Mouse (Mus musculus) ES-Bruce4 (cell line): Measurements from ENCODE around the gene Xrn1. TPM values are rescaled to one million over a fixed set of nuclear protein-coding genes. Genes with fewer than 3 reads are reported as not detected.

Source experiments
- H3K27ac ChIP-seq: 2 replicates; pipeline ENCODE4 v1.5.1; 2012; ENCODE audit warnings: low read length, inconsistent platforms; ENCODE audit not compliant: insufficient read depth
- H3K27me3 ChIP-seq: 2 replicates; pipeline ENCODE4 v1.6.1; 2012; ENCODE audit warnings: mild to moderate bottlenecking, low read length, inconsistent platforms; ENCODE audit not compliant: control insufficient read depth, poor library complexity, insufficient read depth, severe bottlenecking
- H3K36me3 ChIP-seq: 2 replicates; pipeline ENCODE4 v1.6.1; 2012; ENCODE audit warnings: inconsistent platforms, mild to moderate bottlenecking, low read length, moderate library complexity; ENCODE audit not compliant: control insufficient read depth, poor library complexity, insufficient read depth, severe bottlenecking
- H3K4me1 ChIP-seq: one replicate; pipeline ENCODE4 v1.8.1; 2011; ENCODE audit warnings: low read length; ENCODE audit not compliant: control insufficient read depth, insufficient read depth
- H3K4me3 ChIP-seq: 2 replicates; pipeline ENCODE4 v1.5.1; 2011; ENCODE audit warnings: low read depth, mild to moderate bottlenecking, low read length
- H3K9ac ChIP-seq: 2 replicates; pipeline ENCODE4 v1.6.1; 2012; ENCODE audit warnings: low read depth, mild to moderate bottlenecking, inconsistent platforms; ENCODE audit not compliant: poor library complexity, severe bottlenecking
- H3K9me3 ChIP-seq: replicated peaks from 2 replicates; pipeline ENCODE4 v1.6.1; 2012; ENCODE audit warnings: mild to moderate bottlenecking, low read length, inconsistent platforms; ENCODE audit not compliant: control insufficient read depth, poor library complexity, insufficient read depth, severe bottlenecking
- CTCF ChIP-seq: IDR thresholded peaks from one replicate; pipeline ENCODE4 v1.8.1; 2011; ENCODE audit warnings: low read depth, low read length
- EP300 ChIP-seq: IDR thresholded peaks from 2 replicates; pipeline ENCODE4 v1.6.1; 2011; ENCODE audit warnings: low read depth, low read length; ENCODE audit not compliant: insufficient read depth
- POLR2A ChIP-seq: IDR thresholded peaks from one replicate; pipeline ENCODE4 v1.8.1; 2011; ENCODE audit warnings: low read length; ENCODE audit not compliant: insufficient read depth
- polyA plus RNA-seq: library from polyadenylated mRNA; stranded (reverse); fragments of >200 nt; gene quantifications from 2 replicates; pipeline ENCODE4 v1.2.4, GENCODE M21; 2011; ENCODE audit warnings: low read depth; ENCODE audit not compliant: missing spikeins, insufficient read depth, insufficient read length

Gene Xrn1
- polyA plus RNA-seq, 1 experiment, result 59.3 TPM

GRCm38 (mm10) chr9:95978279-95978678, 23.7 kb downstream of the Xrn1 start:
- no peak overlapping the region for H3K27ac ChIP-seq
- no peaks in the 10 kb centered on the region for H3K27me3 ChIP-seq
- no peak overlapping the region for H3K9ac ChIP-seq
- TF ChIP-seq CTCF (no peak), POLR2A (no peak), EP300 (no peak)
- no peaks in the 10 kb centered on the region for H3K4me1 ChIP-seq
- no peaks in the 10 kb centered on the region for H3K9me3 ChIP-seq
- peaks cover 24% of the 10 kb centered on the region for H3K36me3 ChIP-seq
- H3K4me3 ChIP-seq, result no peak overlapping the region

GRCm38 (mm10) chr9:95979896-95980295, 25.3 kb downstream of the Xrn1 start:
- peaks cover 22% of the 10 kb centered on the region for H3K36me3 ChIP-seq
- TF ChIP-seq CTCF, result no peak
- no peak for TF ChIP-seq POLR2A
- no peak for TF ChIP-seq EP300
- H3K9ac ChIP-seq, result no peak overlapping the region
- no peaks in the 10 kb centered on the region for H3K9me3 ChIP-seq
- no peak overlapping the region for H3K27ac ChIP-seq
- no peak overlapping the region for H3K4me3 ChIP-seq
- no peaks in the 10 kb centered on the region for H3K27me3 ChIP-seq
- H3K4me1 ChIP-seq, result no peaks in the 10 kb centered on the region

- no peaks in the 10 kb centered on the region for H3K27me3 ChIP-seq
- no peaks in the 10 kb centered on the region for H3K9me3 ChIP-seq
- peaks cover 10% of the 10 kb centered on the region for H3K36me3 ChIP-seq
- H3K9ac ChIP-seq, result no peak overlapping the region
- H3K27ac ChIP-seq, result no peak overlapping the region
- H3K4me3 ChIP-seq, result no peak overlapping the region
- TF ChIP-seq EP300 (no peak), CTCF (no peak), POLR2A (no peak)
- H3K4me1 ChIP-seq, result no peaks in the 10 kb centered on the region
These were observed 37.7 kb downstream of the Xrn1 start for GRCm38 (mm10) chr9:95992255-95992654.

- Histone ChIP-seq H3K27ac (no peak overlapping the region), H3K9ac (no peak overlapping the region), H3K4me3 (no peak overlapping the region), H3K27me3 (no peaks in the 10 kb centered on the region), H3K36me3 (peaks cover 13% of the 10 kb centered on the region), H3K4me1 (no peaks in the 10 kb centered on the region), H3K9me3 (no peaks in the 10 kb centered on the region)
- TF ChIP-seq CTCF (no peak), EP300 (no peak), POLR2A (no peak)
These were observed 49.9 kb downstream of the Xrn1 start for GRCm38 (mm10) chr9:96004455-96004854.

GRCm38 (mm10) chr9:96010664-96011063, 56.1 kb downstream of the Xrn1 start:
- TF ChIP-seq EP300 (no peak), POLR2A (no peak), CTCF (no peak)
- Histone ChIP-seq H3K27me3 (no peaks in the 10 kb centered on the region), H3K4me1 (no peaks in the 10 kb centered on the region), H3K9ac (no peak overlapping the region), H3K4me3 (no peak overlapping the region), H3K9me3 (no peaks in the 10 kb centered on the region), H3K27ac (no peak overlapping the region), H3K36me3 (peaks cover 12% of the 10 kb centered on the region)

- Histone ChIP-seq H3K36me3 (peaks cover 13% of the 10 kb centered on the region), H3K9me3 (no peaks in the 10 kb centered on the region)
- no peak for TF ChIP-seq EP300
- no peak for TF ChIP-seq POLR2A
These were observed 69.4 kb downstream of the Xrn1 start for GRCm38 (mm10) chr9:96023921-96024320.

More at GRCm38 (mm10) chr9:96023921-96024320, 69.4 kb downstream of the Xrn1 start:
- Histone ChIP-seq H3K27me3 (no peaks in the 10 kb centered on the region), H3K4me1 (no peaks in the 10 kb centered on the region), H3K9ac (no peak overlapping the region), H3K27ac (no peak overlapping the region), H3K4me3 (no peak overlapping the region)
